Mouse (Mus musculus) right cerebral cortex, adult 18-20 months (tissue): ENCODE measurements at regions not wholly inside any gene's neighbourhood (a gene's known extent, or its start where the extent isn't known, plus 50 kb on each side); places are given as distances from the start of the nearest gene placed in this dataset.

Experiments used
- DNase-seq: peaks from one replicate; pipeline ENCODE4 v3.0.0; 2022; ENCODE audit warnings: mixed read lengths

DNA sequence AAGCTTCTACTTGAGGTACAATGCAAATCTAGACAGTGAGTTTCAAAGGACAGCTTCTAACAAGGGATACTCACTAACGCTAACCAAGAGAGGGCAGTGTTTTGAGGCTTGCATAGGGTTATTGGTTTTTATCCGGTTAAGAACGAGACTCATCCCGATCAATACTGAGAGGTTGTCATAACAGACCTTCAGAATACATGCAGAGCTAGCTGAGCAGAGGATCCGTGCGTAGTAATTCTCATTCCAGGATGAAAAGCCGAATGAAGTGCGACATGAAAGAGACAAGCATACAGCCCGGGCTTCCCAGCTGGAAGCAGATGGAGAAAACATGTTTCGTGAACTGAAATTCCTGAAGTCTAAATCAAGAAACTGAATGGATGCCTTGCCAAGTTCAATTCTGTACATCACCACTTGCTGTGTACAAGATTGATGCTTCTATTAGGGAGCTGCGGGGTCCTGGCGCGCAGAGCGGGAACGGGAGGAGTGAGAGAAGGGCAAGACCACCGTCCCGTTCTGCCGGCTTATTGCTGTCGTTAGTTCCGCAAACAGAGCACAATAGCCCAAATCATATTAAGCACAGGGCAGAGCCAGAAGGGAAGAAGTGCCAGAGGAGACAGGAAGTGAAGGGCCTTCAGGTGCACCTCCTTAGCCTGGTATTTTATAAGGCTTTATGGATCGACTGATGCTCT, 65.4 kb upstream of the Tes start:
- DNase-seq, result no peak

DNA sequence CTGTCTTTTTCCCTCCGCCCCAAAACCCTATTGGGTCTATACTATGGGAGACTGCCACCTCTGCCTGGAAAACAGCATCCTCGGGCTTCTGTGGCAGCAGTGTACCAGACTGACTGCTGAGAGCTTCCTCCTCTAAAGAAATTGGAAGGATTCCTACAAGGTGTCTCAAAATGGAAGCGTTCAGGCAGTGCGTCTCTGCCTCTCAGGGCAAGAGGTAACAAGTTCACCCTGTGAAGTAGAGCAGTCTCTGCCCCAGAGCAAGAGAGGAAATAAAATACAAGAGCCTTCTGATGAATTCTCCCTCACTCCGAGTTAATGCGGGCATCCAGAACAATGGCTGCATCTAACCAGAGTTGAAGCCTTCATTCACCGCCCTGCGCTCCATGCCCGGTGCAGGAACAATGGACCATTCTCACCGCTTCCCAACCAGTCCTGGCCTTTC, 69.4 kb upstream of the Tes start:
- no peak for DNase-seq

DNA sequence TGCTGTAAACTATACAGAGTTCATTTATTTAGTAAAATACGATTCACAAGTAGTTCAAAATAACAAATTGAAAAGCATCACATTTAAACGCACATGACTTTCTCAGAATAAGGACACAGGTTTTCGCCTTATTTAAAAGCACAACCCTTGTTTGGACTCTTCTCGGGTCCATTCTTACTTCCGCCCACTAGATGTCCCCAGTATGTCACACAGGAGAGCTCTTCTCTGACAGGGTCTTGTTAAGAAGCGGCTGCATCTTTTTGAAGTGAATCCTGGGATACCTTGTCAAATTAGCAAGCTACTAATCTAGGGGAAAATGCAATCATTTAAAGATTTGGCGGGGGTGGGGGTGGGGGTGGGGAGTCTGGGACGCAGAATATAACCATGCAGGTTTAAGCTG, 70.2 kb upstream of the Tes start:
- no peak for DNase-seq

DNA sequence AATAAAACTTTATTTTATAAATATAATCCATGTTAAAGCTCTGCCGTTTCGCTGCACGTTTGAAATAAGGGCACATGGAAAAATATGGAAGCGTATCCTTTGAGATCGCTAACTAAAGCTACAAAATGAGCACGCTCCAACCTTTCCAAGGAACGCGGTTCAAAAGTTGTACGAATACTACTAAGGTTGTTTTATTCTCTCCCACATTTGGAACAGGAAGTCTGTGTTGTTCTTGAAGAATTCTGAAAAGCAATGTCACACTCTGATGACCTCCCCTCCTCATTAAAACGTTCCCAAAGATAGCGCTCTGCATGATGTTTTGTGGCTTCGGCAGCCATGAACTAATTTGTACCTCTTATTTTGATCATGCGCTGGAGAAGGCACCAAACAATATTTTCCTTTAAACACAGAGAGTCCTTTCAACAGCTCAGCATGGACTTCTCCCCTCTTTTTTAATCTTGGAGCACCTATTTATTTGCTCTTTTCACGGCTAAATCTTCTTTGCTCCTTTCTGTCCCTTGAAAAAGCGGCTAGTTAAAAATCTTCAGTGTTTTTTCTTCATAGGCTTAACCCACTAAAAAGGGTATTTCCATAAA, 72.9 kb upstream of the Tes start:
- no peak for DNase-seq

DNA sequence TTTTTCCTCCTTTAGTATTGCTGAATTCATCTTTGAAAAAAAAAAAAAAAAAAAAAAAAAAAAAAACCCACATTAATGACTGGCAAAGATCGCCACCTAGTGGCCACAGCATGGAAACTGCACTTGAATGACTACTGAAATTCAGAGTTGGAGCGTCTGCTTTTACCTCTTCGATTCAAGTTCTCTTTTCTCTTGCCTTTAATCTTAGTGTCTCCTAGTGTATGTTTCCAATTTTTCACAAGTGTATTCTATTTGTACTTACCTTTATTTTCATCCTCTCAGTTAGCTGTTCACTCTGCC, 79.9 kb upstream of the Tfec start:
- peak; percentile 9 for DNase-seq

DNA sequence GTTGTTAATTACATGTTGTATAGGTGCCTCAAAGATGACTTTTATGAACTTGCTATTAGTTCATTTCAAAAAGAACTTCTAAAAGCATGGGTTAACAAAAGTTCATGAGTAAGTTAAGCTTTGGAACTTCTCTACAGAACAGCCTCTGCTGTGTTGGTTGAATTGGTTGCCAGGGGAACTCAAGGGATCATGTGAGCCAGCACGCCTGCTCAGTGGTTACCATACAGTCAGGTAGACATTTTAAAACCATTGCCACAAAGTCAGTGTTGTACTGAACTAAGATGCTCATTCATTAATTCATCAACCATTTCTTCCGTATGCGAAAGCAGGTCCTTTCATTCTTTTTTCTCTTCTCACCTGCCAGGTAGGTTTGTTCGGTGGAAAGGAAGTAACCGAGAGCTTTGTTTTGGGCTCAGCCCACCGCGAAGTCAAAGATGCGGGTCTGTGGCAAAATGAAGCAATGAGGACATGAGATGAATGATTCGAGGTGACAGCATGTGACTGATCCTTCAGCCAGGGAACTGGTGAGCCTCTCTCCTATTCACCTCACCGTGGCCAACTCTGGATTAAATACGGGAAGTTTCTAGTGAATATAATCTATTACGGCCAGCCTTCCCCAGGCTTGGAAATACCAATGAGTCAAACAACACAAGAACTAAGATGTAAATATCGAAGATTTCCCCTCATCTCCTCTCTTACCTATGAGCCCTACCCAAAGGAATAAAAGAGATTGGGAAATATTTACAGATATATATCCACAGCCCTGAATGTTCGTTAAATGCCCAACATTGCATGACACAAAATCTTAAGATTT, 79.4 kb upstream of the Tfec start:
- no peak for DNase-seq

DNA sequence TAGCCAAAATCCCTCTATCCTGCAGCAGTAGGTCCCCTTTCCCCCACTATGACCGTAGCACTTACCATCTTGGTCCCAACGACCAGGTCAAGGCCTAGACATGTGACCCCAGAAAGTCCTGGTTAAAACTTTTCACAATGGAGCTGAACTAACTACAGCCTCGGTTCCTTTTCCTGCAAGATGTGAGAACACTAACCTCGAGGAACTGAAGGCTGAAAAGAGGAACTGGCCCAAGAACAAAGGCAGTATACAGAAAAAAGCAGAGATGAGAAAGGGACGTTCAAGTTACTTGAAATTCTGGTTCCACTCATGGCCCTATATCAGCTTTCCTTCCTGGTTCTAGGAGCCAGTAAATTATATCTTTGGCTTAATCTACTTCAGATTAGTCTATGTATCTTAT, 67.4 kb upstream of the Tfec start:
- DNase-seq, result no peak

DNA sequence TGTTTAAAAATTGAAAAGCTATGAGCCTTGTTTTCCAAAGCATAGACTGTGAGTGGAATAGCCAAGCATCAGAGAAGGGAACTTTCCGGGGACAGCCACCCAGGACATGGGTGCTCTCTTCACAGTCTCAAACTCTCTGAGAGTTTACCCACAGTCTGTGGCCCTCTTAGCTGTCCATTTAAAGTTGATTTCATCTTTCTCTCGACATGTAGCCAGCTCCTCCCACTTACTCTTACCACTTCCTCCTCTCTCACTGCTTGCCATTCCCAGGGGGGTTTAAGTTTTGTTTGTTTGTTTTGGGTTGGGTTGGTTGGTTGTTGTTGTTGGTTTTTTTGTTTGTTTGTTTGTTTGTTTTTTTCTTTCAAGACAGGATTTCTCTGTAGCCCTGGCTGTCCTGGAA, 66.1 kb upstream of the Tfec start:
- no peak for DNase-seq

DNA sequence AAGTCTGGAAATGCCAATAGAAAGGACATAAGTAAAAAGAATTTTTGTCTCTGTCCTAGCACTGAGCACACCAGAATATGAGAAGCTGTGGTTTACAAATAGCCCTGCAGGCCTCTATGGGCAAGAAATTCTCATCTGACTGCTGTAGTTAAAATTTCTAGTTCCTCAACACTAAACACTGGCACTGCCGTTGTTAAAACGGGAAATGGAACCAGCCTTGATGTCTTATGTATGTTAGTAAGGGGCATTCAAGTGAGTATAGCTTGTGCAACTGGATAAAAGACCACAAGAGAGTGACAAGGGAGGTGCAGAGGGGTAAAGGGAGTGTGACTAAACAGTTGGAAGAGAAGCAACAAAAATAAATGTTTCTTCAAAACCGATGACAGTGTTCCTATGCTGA, 65.7 kb upstream of the Tfec start:
- DNase-seq, result no peak

DNA sequence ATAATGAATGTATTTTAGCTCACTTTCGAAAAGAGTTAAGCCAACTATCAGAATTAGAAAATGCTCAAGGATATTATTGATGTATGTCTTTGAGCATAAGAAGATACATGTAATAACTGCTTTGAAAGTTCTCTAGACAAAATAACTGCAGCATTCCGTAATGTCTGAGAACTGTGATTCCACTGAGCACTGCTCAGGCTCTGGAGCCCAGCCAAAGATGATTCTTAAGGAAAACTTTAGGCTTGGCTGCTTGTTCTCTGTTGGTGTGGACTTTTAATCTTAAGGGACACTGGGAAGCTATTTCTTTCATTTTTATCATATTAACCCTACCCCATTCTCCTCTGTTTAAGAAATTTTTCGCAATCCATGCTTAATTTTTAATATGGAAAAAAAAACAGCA, 59.9 kb upstream of the Tfec start:
- no peak for DNase-seq

DNA sequence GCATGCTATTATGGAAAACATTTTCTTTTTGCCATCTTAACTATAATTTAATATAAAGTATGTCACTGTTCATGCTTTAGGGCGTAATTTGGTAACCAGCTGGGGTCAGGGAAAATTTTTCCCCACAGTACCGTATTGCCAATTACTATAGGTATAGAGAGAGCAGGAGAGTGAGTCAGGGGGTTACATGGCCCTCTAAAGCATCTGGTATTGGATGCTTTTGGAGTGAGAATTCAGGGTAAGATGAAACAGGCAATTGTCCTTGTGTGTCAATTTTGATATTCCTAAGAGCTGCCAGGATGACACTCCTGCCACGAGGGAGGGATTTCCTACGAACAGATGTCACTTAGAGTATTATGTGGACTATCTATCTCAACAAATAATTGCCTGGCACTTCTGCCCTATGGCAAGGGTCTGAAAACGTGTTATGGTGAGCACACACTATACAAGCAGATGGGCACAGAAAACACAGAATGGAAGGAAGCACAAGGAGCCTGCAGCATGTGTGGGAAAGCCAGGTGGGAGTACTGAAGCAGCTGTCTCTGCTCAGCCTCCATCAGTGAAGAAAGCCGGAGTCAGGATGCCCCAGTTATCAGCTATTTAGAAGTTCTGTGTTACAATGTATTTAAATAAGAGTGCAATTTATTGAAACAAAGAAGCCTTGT, 58.7 kb upstream of the Tfec start:
- DNase-seq, result peak; percentile 30
